Mouse (Mus musculus): Measurements from ENCODE around the gene Micall1.
A peak's percentile ranks its signal among the peaks of the same experiment; 100 is the strongest.

- peak; percentile 57 for TF ChIP-seq CTCF (conservative IDR thresholded peaks at IDR 0.05; ENCODE audit: low read length)
- no peak for TF ChIP-seq NANOG (IDR thresholded peaks at IDR 0.05; ENCODE audit: borderline replicate concordance, low read length)
Measured at GRCm38 (mm10) chr15:79071117-79072039, 37.3 kb upstream of the Micall1 start.

All from E14TG2a.4 (cell line).